Mouse (Mus musculus) liver, embryonic 12.5 days (tissue): ENCODE results near the gene Polr1b. TPM values are rescaled to one million over a fixed set of nuclear protein-coding genes. Genes with fewer than 3 reads are reported as not detected.

ENCODE experiments used
- ATAC-seq: fragments of 200-750 bp; cut with Nextera tagmentation; 2 replicates; pipeline ENCODE4 v1.8.0; 2017; ENCODE audit warnings: moderate number of reproducible peaks, mild to moderate bottlenecking, moderate library complexity
- H3K27ac ChIP-seq: fragments of 300-500 bp; sonication (generic); 2 replicates; pipeline ENCODE4 v1.5.1; 2016; ENCODE audit warnings: mild to moderate bottlenecking
- H3K27me3 ChIP-seq: fragments of 300-500 bp; sonication (generic); replicated peaks from 2 replicates; pipeline ENCODE4 v1.6.1; 2016; ENCODE audit warnings: mild to moderate bottlenecking, moderate library complexity
- H3K36me3 ChIP-seq: fragments of 300-500 bp; sonication (generic); 2 replicates; pipeline ENCODE4 v1.6.1; 2016; ENCODE audit warnings: mild to moderate bottlenecking, moderate library complexity
- H3K4me1 ChIP-seq: fragments of 300-500 bp; sonication (generic); 2 replicates; pipeline ENCODE4 v1.6.1; 2016
- H3K4me2 ChIP-seq: fragments of 300-500 bp; sonication (generic); 2 replicates; pipeline ENCODE4 v1.6.1; 2016; ENCODE audit warnings: mild to moderate bottlenecking, moderate library complexity
- H3K4me3 ChIP-seq: fragments of 300-500 bp; sonication (generic); 2 replicates; pipeline ENCODE4 v1.5.1; 2016; ENCODE audit warnings: mild to moderate bottlenecking, moderate library complexity
- H3K9ac ChIP-seq: fragments of 300-500 bp; sonication (generic); 2 replicates; pipeline ENCODE4 v1.6.1; 2016; ENCODE audit warnings: mild to moderate bottlenecking, moderate library complexity
- H3K9me3 ChIP-seq: fragments of 300-500 bp; sonication (generic); replicated peaks from 2 replicates; pipeline ENCODE4 v1.6.1; 2016; ENCODE audit warnings: mild to moderate bottlenecking, moderate library complexity
- WGBS: fragments of 180-500 bp; shearing (Covaris S2); methylation state at CpG from one replicate; pipeline ENCODE4 v1.1.7; 2016; ENCODE audit not compliant: insufficient replicate concordance; 5-methylcytosine and 5-hydroxymethylcytosine counted together
- polyA plus RNA-seq: library from polyadenylated mRNA; unstranded; fragments of >200 nt; fragmentation: Nextera tagmentation; extraction: Ambion mirVana; gene quantifications from 2 replicates; pipeline ENCODE4 v1.2.1, GENCODE M21; 2016

Polr1b gene
- 38.3 and 40.6 TPM in 2 replicates for polyA plus RNA-seq

GRCm38 (mm10) chr2:129100784-129101310 is at the start of gene Polr1b:
Gene Polr1b, plus strand, starts transcription at chr2:129100995.
- peak; percentile 99 for ATAC-seq
- Histone ChIP-seq H3K27ac (peak within 1 kb of the TSS; percentile 45; the same call in 1 of the 2 replicates), H3K4me3 (peak within 1 kb of the TSS; percentile 72), H3K4me1 (peaks cover 33% of the 10 kb centered on the region), H3K9ac (peak within 1 kb of the TSS; percentile 79), H3K27me3 (no peaks in the 10 kb centered on the region), H3K4me2 (peak within 1 kb of the TSS; percentile 88), H3K9me3 (no peaks in the 10 kb centered on the region), H3K36me3 (peaks cover 36% of the 10 kb centered on the region)
- WGBS: under 1% methylated on average over 35 of the region's 35 CpGs

GRCm38 (mm10) chr2:129052451-129052983 is 48.3 kb upstream of the Polr1b start:
- H3K4me3 ChIP-seq: no peak overlapping the region
- WGBS: 63% methylated on average over 4 of the region's 4 CpGs
- H3K36me3 ChIP-seq: no peaks in the 10 kb centered on the region
- no peak overlapping the region for H3K9ac ChIP-seq
- no peak overlapping the region for H3K4me2 ChIP-seq
- ATAC-seq: no peak
- no peaks in the 10 kb centered on the region; the same call in 1 of the 2 replicates for H3K9me3 ChIP-seq
- H3K27ac ChIP-seq: no peak overlapping the region
- peaks cover 13% of the 10 kb centered on the region for H3K27me3 ChIP-seq
- H3K4me1 ChIP-seq: peaks cover 9% of the 10 kb centered on the region

- no peak overlapping the region for H3K4me2 ChIP-seq
- no peaks in the 10 kb centered on the region; the same call in 1 of the 2 replicates for H3K9me3 ChIP-seq
- H3K27ac ChIP-seq: no peak overlapping the region
- H3K9ac ChIP-seq: no peak overlapping the region
- no peaks in the 10 kb centered on the region for H3K36me3 ChIP-seq
- peaks cover 11% of the 10 kb centered on the region for H3K27me3 ChIP-seq
- WGBS: 81% methylated on average over 6 of the region's 6 CpGs
- H3K4me3 ChIP-seq: no peak overlapping the region
- ATAC-seq: no peak
- peaks cover 21% of the 10 kb centered on the region for H3K4me1 ChIP-seq
These were observed 45.1 kb upstream of the Polr1b start for GRCm38 (mm10) chr2:129055741-129056140.

- Histone ChIP-seq H3K27ac (no peak overlapping the region), H3K9me3 (no peaks in the 10 kb centered on the region; the same call in 1 of the 2 replicates), H3K9ac (no peak overlapping the region), H3K36me3 (no peaks in the 10 kb centered on the region), H3K4me1 (peaks cover 21% of the 10 kb centered on the region), H3K27me3 (peaks cover 11% of the 10 kb centered on the region), H3K4me2 (no peak overlapping the region), H3K4me3 (no peak overlapping the region)
- WGBS: 39% methylated on average over 9 of the region's 9 CpGs
- ATAC-seq: no peak
These were observed 44.2 kb upstream of the Polr1b start for GRCm38 (mm10) chr2:129056597-129056996.

- H3K9me3 ChIP-seq: no peaks in the 10 kb centered on the region; the same call in 1 of the 2 replicates
- 83% methylated on average over 8 of the region's 8 CpGs for WGBS
- no peak overlapping the region for H3K4me3 ChIP-seq
- no peaks in the 10 kb centered on the region for H3K36me3 ChIP-seq
- no peak for ATAC-seq
- no peak overlapping the region for H3K27ac ChIP-seq
- no peak overlapping the region for H3K9ac ChIP-seq
- H3K4me2 ChIP-seq: no peak overlapping the region
- peaks cover 13% of the 10 kb centered on the region for H3K27me3 ChIP-seq
- peaks cover 21% of the 10 kb centered on the region for H3K4me1 ChIP-seq
These were observed 43.5 kb upstream of the Polr1b start for GRCm38 (mm10) chr2:129057256-129057655.

GRCm38 (mm10) chr2:129057920-129058361 is 42.9 kb upstream of the Polr1b start:
- 0 out of 2 replicates have a peak overlapping the region, but pooled peaks have one; percentile 2 for H3K9ac ChIP-seq
- ATAC-seq: peak; percentile 98
- H3K27ac ChIP-seq: peak overlapping the region; percentile 49; the same call in 1 of the 2 replicates
- 52% methylated on average over 6 of the region's 6 CpGs for WGBS
- H3K4me2 ChIP-seq: peak overlapping the region; percentile 53
- H3K4me1 ChIP-seq: peaks cover 21% of the 10 kb centered on the region
- peak overlapping the region; percentile 10; the same call in 1 of the 2 replicates for H3K4me3 ChIP-seq
- no peaks in the 10 kb centered on the region; the same call in 1 of the 2 replicates for H3K9me3 ChIP-seq
- H3K27me3 ChIP-seq: peaks cover 18% of the 10 kb centered on the region
- H3K36me3 ChIP-seq: no peaks in the 10 kb centered on the region

- Histone ChIP-seq H3K9me3 (no peaks in the 10 kb centered on the region; the same call in 1 of the 2 replicates), H3K36me3 (no peaks in the 10 kb centered on the region), H3K27me3 (peaks cover 35% of the 10 kb centered on the region), H3K27ac (no peak overlapping the region), H3K9ac (no peak overlapping the region), H3K4me3 (no peak overlapping the region), H3K4me2 (no peak overlapping the region), H3K4me1 (peaks cover 37% of the 10 kb centered on the region)
- ATAC-seq: no peak
- WGBS: 60% methylated on average over 10 of the region's 10 CpGs
These were observed 39.2 kb upstream of the Polr1b start for GRCm38 (mm10) chr2:129061456-129062059.

- Histone ChIP-seq H3K9ac (peak within 1 kb of the TSS; percentile 72), H3K4me2 (peak within 1 kb of the TSS; percentile 90), H3K9me3 (no peaks in the 10 kb centered on the region), H3K4me3 (peak within 1 kb of the TSS; percentile 71), H3K36me3 (no peaks in the 10 kb centered on the region), H3K27ac (no peak within 1 kb of the TSS), H3K4me1 (peaks cover 22% of the 10 kb centered on the region), H3K27me3 (peaks cover 44% of the 10 kb centered on the region)
- 3% methylated on average over 62 of the region's 62 CpGs for WGBS
- ATAC-seq: peak; percentile 93
These were observed 35.1 kb upstream of the Polr1b start, which contains the start of gene Ttl for GRCm38 (mm10) chr2:129065437-129066282. Gene Ttl, plus strand, starts transcription at chr2:129065942.

GRCm38 (mm10) chr2:129066326-129066725 is 34.5 kb upstream of the Polr1b start:
- peak overlapping the region; percentile 72 for H3K9ac ChIP-seq
- peak overlapping the region; percentile 71 for H3K4me3 ChIP-seq
- peaks cover 22% of the 10 kb centered on the region for H3K4me1 ChIP-seq
- H3K36me3 ChIP-seq: no peaks in the 10 kb centered on the region
- 2% methylated on average over 20 of the region's 20 CpGs for WGBS
- peaks cover 45% of the 10 kb centered on the region for H3K27me3 ChIP-seq
- no peaks in the 10 kb centered on the region for H3K9me3 ChIP-seq
- peak; percentile 58 for ATAC-seq
- peak overlapping the region; percentile 90 for H3K4me2 ChIP-seq
- no peak overlapping the region for H3K27ac ChIP-seq

- H3K4me1 ChIP-seq: peaks cover 20% of the 10 kb centered on the region
- ATAC-seq: no peak
- H3K27me3 ChIP-seq: peaks cover 25% of the 10 kb centered on the region; the same call in 1 of the 2 replicates
- H3K9ac ChIP-seq: no peak overlapping the region
- no peak overlapping the region for H3K4me2 ChIP-seq
- H3K4me3 ChIP-seq: no peak overlapping the region
- no peaks in the 10 kb centered on the region for H3K36me3 ChIP-seq
- WGBS: 72% methylated on average over 3 of the region's 3 CpGs
- H3K9me3 ChIP-seq: no peaks in the 10 kb centered on the region
- H3K27ac ChIP-seq: no peak overlapping the region
These were observed 30.5 kb upstream of the Polr1b start for GRCm38 (mm10) chr2:129070296-129070695.

- H3K4me2 ChIP-seq: no peak overlapping the region
- H3K27me3 ChIP-seq: no peaks in the 10 kb centered on the region
- H3K9me3 ChIP-seq: no peaks in the 10 kb centered on the region
- no peak overlapping the region for H3K27ac ChIP-seq
- H3K4me1 ChIP-seq: no peaks in the 10 kb centered on the region
- no peak overlapping the region for H3K9ac ChIP-seq
- WGBS: 70% methylated on average over 3 of the region's 3 CpGs
- no peak for ATAC-seq
- H3K4me3 ChIP-seq: no peak overlapping the region
- peaks cover 11% of the 10 kb centered on the region; the same call in 1 of the 2 replicates for H3K36me3 ChIP-seq
These were observed 22.5 kb upstream of the Polr1b start for GRCm38 (mm10) chr2:129078313-129078712.
